Mouse (Mus musculus) liver, embryonic 14.5 days (tissue): Measurements from ENCODE around the gene Sin3b.

Experiments
- CTCF ChIP-seq: IDR thresholded peaks from 2 replicates; pipeline ENCODE4 v1.5.1; 2016; ENCODE audit warnings: antibody characterized with exemption, low read depth, control low read depth
- EP300 ChIP-seq: IDR thresholded peaks from 2 replicates; pipeline ENCODE4 v1.6.1; 2016; ENCODE audit warnings: antibody characterized with exemption, low read depth

- no peak for TF ChIP-seq CTCF
- TF ChIP-seq EP300: no peak
These were observed 45.8 kb upstream of the Sin3b start for GRCm38 (mm10) chr8:72677331-72677730.
